Mouse (Mus musculus) heart, adult 18-20 months (tissue): ENCODE measurements at regions not wholly inside any gene's neighbourhood (a gene's known extent, or its start where the extent isn't known, plus 50 kb on each side); places are given as distances from the start of the nearest gene placed in this dataset.

Source experiments
- DNase-seq, 2 experiments: peaks; one replicate each; pipeline ENCODE4 v3.0.0; 2021 to 2022; ENCODE audit warnings: mixed read lengths in 1 of 2

DNA sequence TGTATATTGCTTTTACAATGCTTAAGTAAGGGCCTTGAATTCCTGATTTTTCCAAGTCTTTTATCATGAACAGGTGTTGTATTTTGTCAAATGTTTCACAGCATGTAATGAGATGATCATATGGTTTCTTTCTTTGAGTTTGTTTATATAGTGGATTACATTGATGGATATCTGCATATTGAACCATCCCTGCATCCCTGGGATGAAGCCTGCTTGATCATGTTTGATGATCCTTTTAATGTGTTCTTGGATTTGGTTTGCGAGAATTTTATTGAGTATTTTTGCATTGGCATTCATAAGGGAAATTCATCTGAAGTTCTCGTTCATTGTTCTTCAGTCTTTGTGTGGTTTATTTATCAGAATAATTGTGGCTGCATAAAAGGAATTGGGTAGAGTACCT lies 160.2 kb downstream of the Btbd35f17 start:
- DNase-seq, result peak in 1 of 2 experiments; percentile 4

DNA sequence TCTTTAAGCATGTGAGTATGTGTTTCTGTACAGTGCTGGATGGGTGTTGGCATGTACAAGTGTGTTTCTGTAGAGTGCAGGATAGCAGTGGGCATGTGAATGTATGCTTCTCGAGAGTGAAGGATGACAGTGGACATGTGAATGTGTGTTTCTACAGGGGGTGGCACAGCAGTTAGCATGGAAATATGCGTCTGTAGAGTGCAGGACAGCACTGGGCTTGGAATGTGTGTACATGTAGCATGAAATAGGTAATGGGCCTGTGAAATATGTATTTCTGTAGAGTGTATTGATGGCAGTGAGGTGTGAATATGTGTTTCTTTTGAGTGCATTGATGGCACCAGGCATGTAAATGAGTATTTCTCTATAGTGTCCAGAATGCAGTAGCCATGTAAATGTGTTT lies 173.5 kb downstream of the Btbd35f17 start:
- peak in 1 of 2 experiments; percentile 5 for DNase-seq

DNA sequence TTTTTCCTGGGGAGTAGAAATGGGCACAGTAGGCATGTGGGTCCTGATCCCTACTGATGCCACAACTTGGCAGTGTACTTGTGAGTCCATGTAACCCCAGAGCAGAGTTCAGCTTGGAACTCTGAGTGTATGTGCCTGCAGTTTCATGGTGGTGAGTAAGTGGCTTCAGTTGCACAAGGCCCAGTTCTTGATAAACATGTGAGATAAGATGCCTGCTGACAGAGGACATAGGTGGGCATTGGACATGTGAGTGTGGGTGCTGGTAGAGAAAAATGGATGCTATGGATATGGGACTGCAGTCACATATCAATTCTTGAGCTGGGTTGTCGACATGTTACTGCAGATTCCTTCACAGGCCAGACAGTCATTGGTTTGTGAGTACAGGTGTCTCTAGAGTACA lies 178.4 kb downstream of the Btbd35f17 start:
- DNase-seq, result peak in 1 of 2 experiments; percentile 4
